Mouse (Mus musculus) brown adipose tissue, adult 24 weeks (tissue): ENCODE results near the gene Stx5a. TPM values are rescaled to one million over a fixed set of nuclear protein-coding genes. Genes with fewer than 3 reads are reported as not detected.
"Not testable (repeated sequence)": the region's sequence is repeated elsewhere in the genome, so short reads cannot be mapped to it uniquely, and the experiment has no call there.

Experiments used
- H3K27ac ChIP-seq: fragments of 200-500 bp; replicated peaks from 2 replicates; pipeline ENCODE4 v1.5.1; 2012; ENCODE audit warnings: low read depth, mild to moderate bottlenecking, low read length
- H3K4me1 ChIP-seq: fragments of 200-500 bp; 2 replicates; pipeline ENCODE4 v1.6.1; 2012; ENCODE audit warnings: low read length, mixed read lengths; ENCODE audit not compliant: control insufficient read depth, insufficient read depth, insufficient read length
- H3K4me3 ChIP-seq: fragments of 200-500 bp; 2 replicates; pipeline ENCODE4 v1.5.1; 2012; ENCODE audit warnings: low read depth, mild to moderate bottlenecking, low read length, moderate library complexity; ENCODE audit not compliant: insufficient read depth
- polyA plus RNA-seq: library from polyadenylated mRNA; stranded (reverse); fragments of >200 nt; gene quantifications from 2 replicates; pipeline ENCODE4 v1.2.4, GENCODE M21; 2012; ENCODE audit not compliant: missing spikeins, insufficient read depth, insufficient read length

The Stx5a gene
- polyA plus RNA-seq, 1 experiment = 30.7 TPM

- peak overlapping the region; percentile 81 for H3K27ac ChIP-seq
- peak overlapping the region; percentile 80 for H3K4me3 ChIP-seq
- peaks cover 7% of the 10 kb centered on the region; the same call in 1 of the 2 replicates for H3K4me1 ChIP-seq
These were observed 28.3 kb upstream of the Stx5a start for GRCm38 (mm10) chr19:8712870-8713305.

GRCm38 (mm10) chr19:8713306-8713996, 27.8 kb upstream of the Stx5a start:
- H3K4me1 ChIP-seq = peaks cover 7% of the 10 kb centered on the region; the same call in 1 of the 2 replicates
- H3K4me3 ChIP-seq = peak overlapping the region; percentile 80
- H3K27ac ChIP-seq = peak overlapping the region; percentile 81

GRCm38 (mm10) chr19:8713997-8714652, 27.1 kb upstream of the Stx5a start:
- Histone ChIP-seq H3K4me3 (peak overlapping the region; percentile 80), H3K27ac (peak overlapping the region; percentile 63), H3K4me1 (peaks cover 7% of the 10 kb centered on the region; the same call in 1 of the 2 replicates)

- Histone ChIP-seq H3K27ac (peak overlapping the region; percentile 64), H3K4me1 (peaks cover 7% of the 10 kb centered on the region; the same call in 1 of the 2 replicates), H3K4me3 (no peak overlapping the region)
These were observed 26.3 kb upstream of the Stx5a start for GRCm38 (mm10) chr19:8714653-8715481.

- Histone ChIP-seq H3K4me3 (no peak overlapping the region), H3K27ac (no peak overlapping the region), H3K4me1 (peaks cover 7% of the 10 kb centered on the region; the same call in 1 of the 2 replicates)
These were observed 25.1 kb upstream of the Stx5a start for GRCm38 (mm10) chr19:8715868-8716766.

GRCm38 (mm10) chr19:8716767-8717475, 24.3 kb upstream of the Stx5a start:
- H3K4me3 ChIP-seq = no peak overlapping the region
- no peak overlapping the region for H3K27ac ChIP-seq
- H3K4me1 ChIP-seq = peaks cover 2% of the 10 kb centered on the region; the same call in 1 of the 2 replicates

- Histone ChIP-seq H3K4me3 (no peak overlapping the region), H3K4me1 (no peaks in the 10 kb centered on the region), H3K27ac (no peak overlapping the region)
These were observed 22.9 kb upstream of the Stx5a start for GRCm38 (mm10) chr19:8718357-8718756.

- H3K4me1 ChIP-seq, H3K27ac ChIP-seq, H3K4me3 ChIP-seq: not testable (repeated sequence)
These were observed 22.2 kb upstream of the Stx5a start for GRCm38 (mm10) chr19:8719037-8719436.

GRCm38 (mm10) chr19:8721378-8721777, 19.8 kb upstream of the Stx5a start:
- Histone ChIP-seq H3K4me3 (no peak overlapping the region), H3K27ac (no peak overlapping the region), H3K4me1 (no peaks in the 10 kb centered on the region)

- H3K4me3 ChIP-seq = no peak overlapping the region
- H3K27ac ChIP-seq = no peak overlapping the region
- no peaks in the 10 kb centered on the region for H3K4me1 ChIP-seq
These were observed 19.2 kb upstream of the Stx5a start for GRCm38 (mm10) chr19:8722021-8722420.

GRCm38 (mm10) chr19:8722559-8722906, 18.7 kb upstream of the Stx5a start:
- Histone ChIP-seq H3K4me3 (peak overlapping the region; percentile 64), H3K4me1 (no peaks in the 10 kb centered on the region), H3K27ac (peak overlapping the region; percentile 79)

- H3K4me3 ChIP-seq = peak within 1 kb of the TSS; percentile 74
- H3K4me1 ChIP-seq = no peaks in the 10 kb centered on the region
- peak within 1 kb of the TSS; percentile 79 for H3K27ac ChIP-seq
These were observed 18.2 kb upstream of the Stx5a start, which contains the start of gene Slc3a2 for GRCm38 (mm10) chr19:8722907-8723573. Gene Slc3a2, minus strand, starts transcription at chr19:8723369.

GRCm38 (mm10) chr19:8723574-8724346, 17.5 kb upstream of the Stx5a start:
- Histone ChIP-seq H3K27ac (peak overlapping the region; percentile 70), H3K4me3 (peak overlapping the region; percentile 74), H3K4me1 (no peaks in the 10 kb centered on the region)
